Mouse (Mus musculus) hindbrain, embryonic 12.5 days (tissue): ENCODE measurements around the gene Capn12. TPM values are rescaled to one million over a fixed set of nuclear protein-coding genes. Genes with fewer than 3 reads are reported as not detected.
"Not testable (repeated sequence)": the region's sequence is repeated elsewhere in the genome, so short reads cannot be mapped to it uniquely, and the experiment has no call there.

ENCODE experiments used
- ATAC-seq: fragments of 200-750 bp; cut with Nextera tagmentation; 2 replicates; pipeline ENCODE4 v1.8.0; 2017; ENCODE audit warnings: moderate TSS enrichment; ENCODE audit not compliant: low FRiP score
- H3K27ac ChIP-seq: fragments of 300-500 bp; sonication (generic); 2 replicates; pipeline ENCODE4 v1.5.1; 2016; ENCODE audit warnings: mild to moderate bottlenecking
- H3K27me3 ChIP-seq: fragments of 300-500 bp; sonication (generic); 2 replicates; pipeline ENCODE4 v1.6.1; 2016; ENCODE audit warnings: mild to moderate bottlenecking
- H3K36me3 ChIP-seq: fragments of 300-500 bp; sonication (generic); 2 replicates; pipeline ENCODE4 v1.6.1; 2016; ENCODE audit warnings: mild to moderate bottlenecking
- H3K4me1 ChIP-seq: fragments of 300-500 bp; sonication (generic); 2 replicates; pipeline ENCODE4 v1.6.1; 2016
- H3K4me2 ChIP-seq: fragments of 300-500 bp; sonication (generic); replicated peaks from 2 replicates; pipeline ENCODE4 v1.6.1; 2016; ENCODE audit warnings: mild to moderate bottlenecking
- H3K4me3 ChIP-seq: fragments of 300-500 bp; sonication (generic); 2 replicates; pipeline ENCODE4 v1.5.1; 2016; ENCODE audit warnings: mild to moderate bottlenecking
- H3K9ac ChIP-seq: fragments of 300-500 bp; sonication (generic); 2 replicates; pipeline ENCODE4 v1.6.1; 2016; ENCODE audit warnings: mild to moderate bottlenecking, moderate library complexity
- H3K9me3 ChIP-seq: fragments of 300-500 bp; sonication (generic); replicated peaks from 2 replicates; pipeline ENCODE4 v1.6.1; 2016; ENCODE audit warnings: mild to moderate bottlenecking
- WGBS: fragments of 180-500 bp; shearing (Covaris S2); methylation state at CpG from one replicate; pipeline ENCODE4 v1.1.7; 2016; 5-methylcytosine and 5-hydroxymethylcytosine counted together
- polyA plus RNA-seq: library from polyadenylated mRNA; unstranded; fragments of >200 nt; fragmentation: Nextera tagmentation; extraction: Ambion mirVana; gene quantifications from 2 replicates; pipeline ENCODE4 v1.2.1, GENCODE M21; 2016

Capn12 gene
- polyA plus RNA-seq, 1 experiment from 2014 or later, result 0.34 TPM

DNA sequence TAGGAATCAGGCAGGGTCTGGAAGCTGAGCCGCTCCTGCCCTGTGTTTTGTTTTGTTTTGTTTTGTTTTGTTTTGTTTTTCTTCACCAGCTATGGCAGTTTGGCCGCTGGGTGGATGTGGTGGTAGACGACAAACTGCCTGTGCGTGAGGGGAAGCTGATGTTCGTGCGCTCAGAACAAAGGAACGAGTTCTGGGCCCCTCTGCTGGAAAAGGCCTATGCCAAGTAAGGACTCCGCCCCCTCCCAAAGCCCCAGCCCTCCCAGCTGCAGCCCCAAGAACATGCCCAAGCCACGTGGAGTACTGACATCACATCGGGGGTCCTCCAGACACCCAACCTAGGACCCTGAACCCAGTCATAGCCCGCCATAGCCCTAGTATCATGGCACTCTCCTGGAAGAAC is 1.8 kb downstream of the Capn12 start:
- H3K27me3 ChIP-seq, result peaks cover 23% of the 10 kb centered on the region
- no peak overlapping the region for H3K4me2 ChIP-seq
- H3K4me3 ChIP-seq, result no peak overlapping the region
- WGBS, result 75% methylated on average over 11 of the region's 11 CpGs
- ATAC-seq, result no peak
- no peaks in the 10 kb centered on the region for H3K9me3 ChIP-seq
- no peaks in the 10 kb centered on the region for H3K4me1 ChIP-seq
- no peak overlapping the region for H3K27ac ChIP-seq
- no peaks in the 10 kb centered on the region for H3K36me3 ChIP-seq
- H3K9ac ChIP-seq, result no peak overlapping the region

DNA sequence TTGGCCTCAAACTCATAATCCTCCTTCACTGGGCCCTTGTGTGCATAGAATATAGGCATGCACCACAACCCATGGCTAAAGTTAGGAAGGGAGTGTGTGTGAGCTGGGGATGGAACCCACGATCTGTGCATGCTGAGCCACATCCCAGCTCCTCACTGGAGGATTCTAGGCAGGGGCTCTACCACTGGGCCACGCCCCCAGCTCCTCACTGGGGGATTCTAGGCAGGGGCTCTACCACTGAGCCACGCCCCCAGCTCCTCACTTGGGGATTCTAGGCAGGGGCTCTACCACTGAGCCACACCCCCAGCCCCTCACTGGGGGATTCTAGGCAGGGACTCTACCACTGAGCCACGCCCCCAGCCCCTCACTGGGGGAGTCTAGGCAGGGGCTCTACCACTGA is 2.5 kb downstream of the Capn12 start:
- not testable (repeated sequence) for H3K4me1 ChIP-seq, H3K9ac ChIP-seq, H3K4me3 ChIP-seq, H3K9me3 ChIP-seq, H3K27ac ChIP-seq, ATAC-seq, H3K4me2 ChIP-seq, H3K36me3 ChIP-seq
- 93% methylated on average over 4 of the region's 4 CpGs for WGBS
- peaks cover 29% of the 10 kb centered on the region for H3K27me3 ChIP-seq

GRCm38 (mm10) chr7:28886486-28886885 is 5.3 kb downstream of the Capn12 start:
- no peak overlapping the region for H3K27ac ChIP-seq
- ATAC-seq, result no peak
- H3K9ac ChIP-seq, result no peak overlapping the region
- 23% methylated on average over 14 of the region's 14 CpGs for WGBS
- no peak overlapping the region for H3K4me3 ChIP-seq
- H3K36me3 ChIP-seq, result peaks cover 8% of the 10 kb centered on the region
- H3K4me1 ChIP-seq, result peaks cover 8% of the 10 kb centered on the region
- peaks cover 55% of the 10 kb centered on the region for H3K27me3 ChIP-seq
- no peaks in the 10 kb centered on the region for H3K9me3 ChIP-seq
- no peak overlapping the region for H3K4me2 ChIP-seq

- H3K27me3 ChIP-seq, result peaks cover 55% of the 10 kb centered on the region
- H3K4me1 ChIP-seq, result peaks cover 8% of the 10 kb centered on the region
- WGBS, result 3% methylated on average over 27 of the region's 27 CpGs
- H3K4me3 ChIP-seq, result peak overlapping the region; percentile 29
- H3K9me3 ChIP-seq, result no peaks in the 10 kb centered on the region
- H3K36me3 ChIP-seq, result peaks cover 26% of the 10 kb centered on the region
- H3K9ac ChIP-seq, result peak overlapping the region; percentile 47
- ATAC-seq, result peak; percentile 33; the same call in 1 of the 2 replicates
- H3K4me2 ChIP-seq, result peak overlapping the region; percentile 58
- no peak overlapping the region for H3K27ac ChIP-seq
These were observed 7.5 kb downstream of the Capn12 start for GRCm38 (mm10) chr7:28888701-28889161.

DNA sequence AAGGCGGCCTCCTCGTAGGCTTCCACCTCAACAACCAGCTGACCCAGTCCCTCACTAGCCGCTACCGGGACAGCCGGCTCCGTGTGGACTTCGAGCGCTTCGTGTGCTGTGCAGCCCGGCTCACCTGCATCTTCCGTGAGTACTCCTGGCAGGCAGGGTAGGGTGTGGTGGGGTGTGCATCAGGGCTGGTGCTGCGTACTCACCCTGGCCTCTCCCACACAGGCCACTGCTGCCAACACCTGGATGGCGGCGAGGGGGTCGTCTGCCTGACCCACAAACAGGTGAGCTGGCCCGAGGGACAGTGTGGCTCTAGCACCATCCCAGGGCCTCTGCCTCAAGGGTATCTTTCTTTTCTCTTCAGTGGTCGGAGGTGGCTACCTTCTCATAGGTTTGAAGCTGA is 11.4 kb downstream of the Capn12 start:
- Histone ChIP-seq H3K4me3 (no peak overlapping the region), H3K27ac (no peak overlapping the region), H3K27me3 (peaks cover 36% of the 10 kb centered on the region), H3K9me3 (no peaks in the 10 kb centered on the region), H3K4me1 (peaks cover 8% of the 10 kb centered on the region), H3K4me2 (no peak overlapping the region), H3K9ac (no peak overlapping the region), H3K36me3 (peaks cover 64% of the 10 kb centered on the region)
- ATAC-seq, result no peak
- 96% methylated on average over 17 of the region's 17 CpGs for WGBS

GRCm38 (mm10) chr7:28893643-28894265 is 12.5 kb downstream of the Capn12 start:
- H3K4me3 ChIP-seq, result no peak overlapping the region
- peaks cover 25% of the 10 kb centered on the region for H3K27me3 ChIP-seq
- peak; percentile 29; the same call in 1 of the 2 replicates for ATAC-seq
- no peak overlapping the region for H3K4me2 ChIP-seq
- H3K36me3 ChIP-seq, result peaks cover 76% of the 10 kb centered on the region
- H3K9ac ChIP-seq, result no peak overlapping the region
- H3K27ac ChIP-seq, result 0 out of 2 replicates have a peak overlapping the region, but pooled peaks have one; percentile 4
- peaks cover 3% of the 10 kb centered on the region; the same call in 1 of the 2 replicates for H3K4me1 ChIP-seq
- no peaks in the 10 kb centered on the region for H3K9me3 ChIP-seq
- 59% methylated on average over 7 of the region's 7 CpGs for WGBS

- WGBS, result 66% methylated on average over 5 of the region's 5 CpGs
- H3K4me1 ChIP-seq, result no peaks in the 10 kb centered on the region
- H3K9ac ChIP-seq, result peak overlapping the region; percentile 38
- H3K27me3 ChIP-seq, result peaks cover 13% of the 10 kb centered on the region
- 0 out of 2 replicates have a peak overlapping the region, but pooled peaks have one; percentile 17 for H3K27ac ChIP-seq
- H3K9me3 ChIP-seq, result no peaks in the 10 kb centered on the region
- no peak overlapping the region for H3K4me2 ChIP-seq
- ATAC-seq, result no peak
- H3K36me3 ChIP-seq, result peaks cover 88% of the 10 kb centered on the region
- no peak overlapping the region for H3K4me3 ChIP-seq
These were observed 13.7 kb downstream of the Capn12 start for GRCm38 (mm10) chr7:28894942-28895341.

GRCm38 (mm10) chr7:28897661-28898060 is 16.4 kb downstream of the Capn12 start:
- Histone ChIP-seq H3K9ac (no peak overlapping the region), H3K4me3 (no peak overlapping the region), H3K4me1 (no peaks in the 10 kb centered on the region), H3K27me3 (no peaks in the 10 kb centered on the region), H3K36me3 (peaks cover 95% of the 10 kb centered on the region), H3K27ac (no peak overlapping the region), H3K9me3 (no peaks in the 10 kb centered on the region), H3K4me2 (no peak overlapping the region)
- ATAC-seq, result no peak
- 95% methylated on average over 6 of the region's 6 CpGs for WGBS

- Histone ChIP-seq H3K27ac (no peak overlapping the region), H3K9ac (no peak overlapping the region), H3K27me3 (no peaks in the 10 kb centered on the region), H3K9me3 (no peaks in the 10 kb centered on the region), H3K4me3 (no peak overlapping the region), H3K36me3 (peaks cover 100% of the 10 kb centered on the region), H3K4me2 (no peak overlapping the region), H3K4me1 (no peaks in the 10 kb centered on the region)
- 88% methylated on average over 4 of the region's 4 CpGs for WGBS
- no peak for ATAC-seq
These were observed 18.8 kb downstream of the Capn12 start for GRCm38 (mm10) chr7:28899972-28900371.

GRCm38 (mm10) chr7:28901311-28902125 is 20.3 kb downstream of the Capn12 start:
- Histone ChIP-seq H3K27me3 (no peaks in the 10 kb centered on the region), H3K4me3 (no peak overlapping the region), H3K36me3 (peaks cover 100% of the 10 kb centered on the region), H3K9me3 (no peaks in the 10 kb centered on the region), H3K4me1 (no peaks in the 10 kb centered on the region), H3K9ac (no peak overlapping the region), H3K27ac (no peak overlapping the region), H3K4me2 (no peak overlapping the region)
- 92% methylated on average over 13 of the region's 13 CpGs for WGBS
- no peak for ATAC-seq

GRCm38 (mm10) chr7:28902180-28902579 is 21.0 kb downstream of the Capn12 start:
- Histone ChIP-seq H3K4me1 (no peaks in the 10 kb centered on the region), H3K27ac (no peak overlapping the region), H3K9ac (no peak overlapping the region), H3K27me3 (no peaks in the 10 kb centered on the region), H3K36me3 (peaks cover 100% of the 10 kb centered on the region), H3K4me2 (no peak overlapping the region), H3K9me3 (no peaks in the 10 kb centered on the region), H3K4me3 (no peak overlapping the region)
- 93% methylated on average over 6 of the region's 6 CpGs for WGBS
- no peak for ATAC-seq

- peaks cover 100% of the 10 kb centered on the region for H3K36me3 ChIP-seq
- WGBS, result 91% methylated on average over 3 of the region's 3 CpGs
- no peak overlapping the region for H3K27ac ChIP-seq
- H3K4me1 ChIP-seq, result no peaks in the 10 kb centered on the region
- no peak for ATAC-seq
- H3K9me3 ChIP-seq, result no peaks in the 10 kb centered on the region
- no peak overlapping the region for H3K9ac ChIP-seq
- no peaks in the 10 kb centered on the region for H3K27me3 ChIP-seq
- H3K4me3 ChIP-seq, result no peak overlapping the region
- no peak overlapping the region for H3K4me2 ChIP-seq
These were observed 21.6 kb downstream of the Capn12 start for GRCm38 (mm10) chr7:28902809-28903208.
